Mouse (Mus musculus) left cerebral cortex, adult 18-20 months (tissue): ENCODE results near the gene Trim56. TPM values are rescaled to one million over a fixed set of nuclear protein-coding genes. Genes with fewer than 3 reads are reported as not detected.

Experiments used
- DNase-seq, 2 experiments: peaks; one replicate each; pipeline ENCODE4 v3.0.0; 2021 to 2022; ENCODE audit warnings: low spot score in 2 of 2, mixed read lengths in 1 of 2
- total RNA-seq, 2 experiments: library from RNA; stranded (reverse); gene quantifications; 2 replicates each; pipeline ENCODE4 v1.2.3; 2021

The Trim56 gene
- total RNA-seq, 2 experiments from 2014 or later = 4.2 to 4.7 TPM

- no peak for DNase-seq
These were observed 38.8 kb downstream of the Trim56 start for GRCm38 (mm10) chr5:137077187-137077586.

GRCm38 (mm10) chr5:137076191-137076930 lies 39.6 kb downstream of the Trim56 start:
- DNase-seq = peak in 1 of 2 experiments; percentile 8

DNA sequence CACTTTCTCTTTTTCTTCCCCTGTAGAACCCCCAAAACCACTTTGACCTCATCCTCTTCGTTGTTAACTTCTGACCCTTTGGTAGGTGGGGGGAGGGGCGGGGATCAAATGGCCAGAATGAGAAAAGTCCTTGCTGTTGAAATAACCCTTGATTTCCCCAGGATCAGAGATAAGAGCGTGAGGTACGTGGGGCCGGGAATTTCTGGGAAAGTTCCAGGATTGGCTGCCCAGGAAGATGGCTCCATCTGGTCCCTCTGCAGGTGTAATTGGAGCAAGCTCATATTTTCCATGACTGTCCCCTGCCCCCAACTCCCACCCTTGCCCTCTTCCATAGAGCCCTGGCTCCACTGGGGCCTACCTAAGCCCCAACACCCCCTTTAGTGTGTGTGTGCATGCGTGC lies 40.3 kb downstream of the Trim56 start:
- DNase-seq = no peak

- peak in 1 of 2 experiments; percentile 11 for DNase-seq
These were observed 41.8 kb downstream of the Trim56 start for GRCm38 (mm10) chr5:137074191-137074651.

DNA sequence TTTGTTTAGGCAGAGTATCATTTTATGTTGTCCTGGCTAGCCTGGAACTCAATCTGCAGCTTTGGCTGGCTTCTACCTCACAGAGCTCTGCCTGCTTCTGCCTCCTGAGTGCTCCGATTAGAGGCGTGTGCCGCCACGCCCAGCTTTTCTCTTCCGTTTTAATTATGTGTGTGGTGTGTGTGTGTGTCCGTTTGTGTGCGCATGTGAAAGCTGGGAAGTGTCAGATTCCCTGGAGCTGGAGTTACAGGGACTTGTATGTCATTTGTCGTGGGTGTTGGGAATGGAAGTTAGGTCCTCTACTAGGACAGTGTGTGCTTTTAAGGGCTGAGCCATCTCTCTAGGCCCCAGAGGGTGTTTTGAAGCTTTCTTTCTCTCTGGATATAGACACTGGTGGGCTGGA lies 42.9 kb downstream of the Trim56 start:
- DNase-seq = no peak

- peak; percentile 49 to 62 for DNase-seq
These were observed 43.7 kb downstream of the Trim56 start, which contains the start of gene Serpine1 for GRCm38 (mm10) chr5:137072079-137072960. TSS of gene Serpine1 (minus strand) at chr5:137072268.

GRCm38 (mm10) chr5:137070881-137071605 lies 45.0 kb downstream of the Trim56 start:
- DNase-seq = no peak

DNA sequence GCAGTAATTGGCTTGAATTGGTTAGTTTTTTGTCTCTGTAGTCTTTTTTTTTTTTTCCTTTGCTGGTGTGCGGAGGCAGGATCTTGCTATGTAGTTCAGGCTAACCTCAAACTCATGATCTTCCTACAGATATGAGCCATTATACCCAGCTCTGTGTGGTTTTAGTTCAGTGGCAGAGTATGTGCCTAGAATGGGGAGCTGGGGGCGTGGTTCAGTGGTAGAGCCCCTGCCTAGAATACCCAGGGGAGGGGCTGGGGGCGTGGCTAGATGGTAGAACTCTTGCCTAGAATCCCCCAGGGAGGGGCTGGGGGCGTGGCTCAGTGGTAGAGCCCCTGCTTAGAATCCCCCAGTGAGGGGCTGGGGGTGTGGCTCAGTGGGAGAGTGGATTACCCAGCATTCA lies 47.3 kb downstream of the Trim56 start:
- no peak for DNase-seq

GRCm38 (mm10) chr5:137065923-137066322 lies 50.1 kb downstream of the Trim56 start:
- no peak for DNase-seq

DNA sequence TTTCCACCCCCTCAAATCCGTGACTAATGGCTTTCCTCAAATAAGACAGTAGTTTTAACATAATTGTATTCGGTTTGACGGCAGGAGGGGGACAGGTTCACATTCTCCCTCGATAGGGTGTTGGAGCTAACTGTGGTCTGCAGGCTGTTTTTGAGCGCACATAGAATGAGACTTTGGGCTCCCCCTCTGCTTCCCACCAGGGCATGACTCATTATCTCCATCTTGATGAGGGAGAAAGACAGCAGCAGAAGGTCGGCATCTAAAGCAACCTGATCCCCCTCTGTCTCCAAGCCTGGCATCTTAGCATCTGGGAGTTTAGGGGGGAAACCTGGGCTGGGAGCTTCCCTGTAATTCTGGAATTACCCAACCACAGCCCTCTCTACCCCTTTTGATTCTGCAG lies 50.6 kb downstream of the Trim56 start:
- no peak for DNase-seq

DNA sequence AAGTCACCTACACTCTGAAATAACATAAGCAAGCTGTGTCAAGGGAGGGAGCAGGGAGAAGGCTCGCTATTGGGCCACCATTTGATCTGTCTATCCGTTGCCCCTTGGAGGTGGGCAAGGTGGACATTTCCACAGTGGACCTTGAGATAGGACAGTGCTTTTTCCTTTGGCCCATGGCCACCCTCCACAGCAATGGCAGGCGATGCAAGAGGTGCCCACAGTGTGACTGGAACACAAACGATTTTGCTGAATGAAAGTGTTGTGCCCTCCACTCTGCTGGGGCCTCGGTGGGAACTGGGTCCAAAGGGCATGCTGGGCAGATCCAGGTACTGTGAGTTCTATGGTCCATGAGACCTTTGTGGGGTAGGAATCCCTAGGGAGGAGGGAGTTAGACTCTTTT lies 53.4 kb downstream of the Trim56 start:
- no peak for DNase-seq

GRCm38 (mm10) chr5:137061809-137062481 lies 54.1 kb downstream of the Trim56 start:
- peak; percentile 57 to 69 for DNase-seq

Other genes starting within 250 kb of the Trim56 start
- 1 to 10 TPM; 7.3 to 8.8 TPM for gene Col26a1, start 233.0 kb downstream of the Trim56 start, total RNA-seq
- gene Ift22, start 208.1 kb downstream of the Trim56 start, total RNA-seq = 10 to 100 TPM; 97.1 to 99.0 TPM
- gene Fis1, start 162.9 kb downstream of the Trim56 start, total RNA-seq = 100 to 1,000 TPM; 281 to 287 TPM
- gene Cldn15, start 149.6 kb downstream of the Trim56 start, total RNA-seq = not detected
- gene Plod3, start 129.2 kb downstream of the Trim56 start, total RNA-seq = 10 to 100 TPM; 32.2 to 32.8 TPM
- gene Znhit1, start 128.2 kb downstream of the Trim56 start, total RNA-seq = 100 to 1,000 TPM in 1 of 2 experiments, 10 to 100 TPM in 1; 96.6 to 107 TPM
- 100 to 1,000 TPM; 390 to 400 TPM for gene Vgf, start 89.8 kb downstream of the Trim56 start, total RNA-seq
- 100 to 1,000 TPM; 391 to 401 TPM for gene Ap1s1, start 70.1 kb downstream of the Trim56 start, total RNA-seq
- gene Serpine1, start 43.9 kb downstream of the Trim56 start, total RNA-seq = under 1 TPM; 0.70 to 0.89 TPM
- not detected for gene Muc3, start 33.1 kb upstream of the Trim56 start, total RNA-seq
- gene Muc3a, start 96.2 kb upstream of the Trim56 start, total RNA-seq = 1 to 10 TPM; 3.0 to 4.4 TPM
- 10 to 100 TPM; 50.0 to 54.6 TPM for gene Ache, start 171.3 kb upstream of the Trim56 start, total RNA-seq
- gene Ufsp1, start 178.4 kb upstream of the Trim56 start, total RNA-seq = 10 to 100 TPM; 12.2 to 13.4 TPM
- gene Srrt, start 191.5 kb upstream of the Trim56 start, total RNA-seq = 100 to 1,000 TPM; 185 to 191 TPM
- 1 to 10 TPM; 4.8 to 5.9 TPM for gene Trip6, start 198.2 kb upstream of the Trim56 start, total RNA-seq
- 10 to 100 TPM; 20.3 to 23.9 TPM for gene Slc12a9, start 217.4 kb upstream of the Trim56 start, total RNA-seq
- gene Ephb4, start 233.9 kb upstream of the Trim56 start, total RNA-seq = 1 to 10 TPM; 5.5 to 5.8 TPM